Mouse (Mus musculus): Measurements from ENCODE around the gene Jagn1. TPM values are rescaled to one million over a fixed set of nuclear protein-coding genes. Genes with fewer than 3 reads are reported as not detected.

Jagn1 gene
- total RNA-seq, 1 experiment from 2014 or later = 28.6 TPM

- no peak for ATAC-seq (replicated peaks; ENCODE audit: low read depth, poor library complexity, severe bottlenecking)
Observed at GRCm38 (mm10) chr6:113431801-113432200, 10.6 kb upstream of the Jagn1 start.

GRCm38 (mm10) chr6:113433661-113434060 is 8.7 kb upstream of the Jagn1 start:
- no peak for ATAC-seq (replicated peaks; ENCODE audit: low read depth, poor library complexity, severe bottlenecking)

- no peak for ATAC-seq (replicated peaks; ENCODE audit: low read depth, poor library complexity, severe bottlenecking)
Observed at GRCm38 (mm10) chr6:113434691-113435090, 7.7 kb upstream of the Jagn1 start.

GRCm38 (mm10) chr6:113435664-113436205 is 6.6 kb upstream of the Jagn1 start, which contains the start of gene Cidec:
Cidec (minus strand) TSS chr6:113435760.
- ATAC-seq (replicated peaks; ENCODE audit: low read depth, poor library complexity, severe bottlenecking) = no peak

- no peak for ATAC-seq (replicated peaks; ENCODE audit: low read depth, poor library complexity, severe bottlenecking)
Observed at GRCm38 (mm10) chr6:113437135-113437534, 5.2 kb upstream of the Jagn1 start.

GRCm38 (mm10) chr6:113438721-113439430 is 3.5 kb upstream of the Jagn1 start:
- no peak for ATAC-seq (replicated peaks; ENCODE audit: low read depth, poor library complexity, severe bottlenecking)

GRCm38 (mm10) chr6:113440686-113441085 is 1.7 kb upstream of the Jagn1 start:
- ATAC-seq (replicated peaks; ENCODE audit: low read depth, poor library complexity, severe bottlenecking) = no peak

GRCm38 (mm10) chr6:113441147-113441680 is 1.2 kb upstream of the Jagn1 start:
- ATAC-seq (replicated peaks; ENCODE audit: low read depth, poor library complexity, severe bottlenecking) = peak; percentile 83

- ATAC-seq (replicated peaks; ENCODE audit: low read depth, poor library complexity, severe bottlenecking) = peak; percentile 14
Observed at GRCm38 (mm10) chr6:113442087-113442441, 305 bp upstream of the Jagn1 start.

- peak; percentile 30; the same call in 1 of the 2 replicates for ATAC-seq (replicated peaks; ENCODE audit: low read depth, poor library complexity, severe bottlenecking)
Observed at GRCm38 (mm10) chr6:113443091-113443490, 722 bp downstream of the Jagn1 start.

GRCm38 (mm10) chr6:113444207-113444965 is 2.0 kb downstream of the Jagn1 start:
- ATAC-seq (replicated peaks; ENCODE audit: low read depth, poor library complexity, severe bottlenecking) = no peak

- ATAC-seq (replicated peaks; ENCODE audit: low read depth, poor library complexity, severe bottlenecking) = no peak
Observed at GRCm38 (mm10) chr6:113447639-113448038, 5.3 kb downstream of the Jagn1 start.

GRCm38 (mm10) chr6:113451839-113452238 is 9.5 kb downstream of the Jagn1 start:
- no peak for ATAC-seq (replicated peaks; ENCODE audit: low read depth, poor library complexity, severe bottlenecking)

GRCm38 (mm10) chr6:113455007-113455406 is 12.6 kb downstream of the Jagn1 start:
- no peak for ATAC-seq (replicated peaks; ENCODE audit: low read depth, poor library complexity, severe bottlenecking)

GRCm38 (mm10) chr6:113457952-113458534 is 15.7 kb downstream of the Jagn1 start, which contains the start of gene Il17re:
Il17re (plus strand) TSS chr6:113458484.
- peak; percentile 77 for ATAC-seq (replicated peaks; ENCODE audit: low read depth, poor library complexity, severe bottlenecking)

GRCm38 (mm10) chr6:113458635-113459034 is 16.3 kb downstream of the Jagn1 start:
- peak; percentile 36; the same call in 1 of the 2 replicates for ATAC-seq (replicated peaks; ENCODE audit: low read depth, poor library complexity, severe bottlenecking)

GRCm38 (mm10) chr6:113464040-113464439 is 21.7 kb downstream of the Jagn1 start:
- no peak for ATAC-seq (replicated peaks; ENCODE audit: low read depth, poor library complexity, severe bottlenecking)

GRCm38 (mm10) chr6:113465602-113466001 is 23.2 kb downstream of the Jagn1 start:
- ATAC-seq (replicated peaks; ENCODE audit: low read depth, poor library complexity, severe bottlenecking) = no peak

GRCm38 (mm10) chr6:113468512-113468911 is 26.1 kb downstream of the Jagn1 start:
- 0 out of 2 replicates have a peak, but pooled peaks have one; percentile 1 for ATAC-seq (replicated peaks; ENCODE audit: low read depth, poor library complexity, severe bottlenecking)

GRCm38 (mm10) chr6:113469021-113469420 is 26.7 kb downstream of the Jagn1 start:
- ATAC-seq (replicated peaks; ENCODE audit: low read depth, poor library complexity, severe bottlenecking) = peak; percentile 92
